8 mouse cellular contexts compared by ENCODE assay signal in genomic region chr9:55148854-55149498, GRCm38 (mm10). TPM values are rescaled to one million over a fixed set of nuclear protein-coding genes. Genes with fewer than 3 reads are reported as not detected.
A peak's percentile ranks its signal among the peaks of the same experiment; 100 is the strongest.
DNase-seq lines count a peak whose midpoint lies in the region; ATAC-seq and TF ChIP-seq lines count a peak whose summit lies in the region.

Ube2q2 (plus strand) TSS chr9:55148854.

- H3K27ac ChIP-seq in bone marrow macrophage, adult 2 months (ENCODE audit: insufficient read depth, low read depth, low read length): peak within 1 kb of the TSS; percentile 55
- H3K27ac ChIP-seq in embryonic fibroblast, embryonic 13.5 days (ENCODE audit: insufficient read depth, low read length): 0 out of 2 replicates have a peak within 1 kb of the TSS, but pooled peaks have one; percentile 36
- peak within 1 kb of the TSS; percentile 94 for H3K27ac ChIP-seq in heart, embryonic 10.5 days

- under 1% methylated on average over 78 of the region's 81 CpGs for WGBS in heart, embryonic 10.5 days
- 2% methylated on average over 75 of the region's 81 CpGs for WGBS in lung, adult 2 months

- H3K27me3 ChIP-seq in heart, embryonic 10.5 days (ENCODE audit: insufficient read depth, poor library complexity, severe bottlenecking): no peaks in the 10 kb centered on the region

- peak within 1 kb of the TSS; percentile 99 for H3K4me3 ChIP-seq in bone marrow macrophage, adult 2 months (ENCODE audit: insufficient read depth, low read length)
- H3K4me3 ChIP-seq in embryonic fibroblast, embryonic 13.5 days (ENCODE audit: insufficient read depth, low read length): peak within 1 kb of the TSS; percentile 68
- peak within 1 kb of the TSS; percentile 89 for H3K4me3 ChIP-seq in heart, embryonic 10.5 days
- H3K4me3 ChIP-seq in lung, adult 2 months (replicated peaks; ENCODE audit: extremely low read depth, low read depth, low read length): peak within 1 kb of the TSS; percentile 73

- no peak for TF ChIP-seq CTCF in bone marrow macrophage, adult 2 months (IDR thresholded peaks at IDR 0.05; ENCODE audit: low read depth, low read length)
- no peak for TF ChIP-seq CTCF in embryonic fibroblast, embryonic 13.5 days (IDR thresholded peaks at IDR 0.05; ENCODE audit: borderline replicate concordance, insufficient read depth, low read length)
- no peak for TF ChIP-seq CTCF in lung, adult 2 months (IDR thresholded peaks at IDR 0.05; ENCODE audit: insufficient read depth, low read length)

- DNase-seq in heart, embryonic 10.5 days (ENCODE audit: low spot score): peak; percentile 88
- peak; percentile 81 to 88 for DNase-seq in kidney, postnatal 4 days
- no peak for DNase-seq in lung, adult 2 months
- DNase-seq in thymus, postnatal 0 days (ENCODE audit: low spot score): peak; percentile 80

- peak; percentile 71 for ATAC-seq in CD4-positive, CD25-positive, alpha-beta regulatory T cell, adult 4 months
- no peak; the same call in 1 of the 2 replicates for ATAC-seq in neutrophil, adult 5-6 weeks (ENCODE audit: extremely low read depth, insufficient number of reproducible peaks, low FRiP score, poor library complexity, severe bottlenecking)

- peaks cover 3% of the 10 kb centered on the region; the same call in 1 of the 2 replicates for H3K36me3 ChIP-seq in heart, embryonic 10.5 days

- peaks cover 21% of the 10 kb centered on the region for H3K4me1 ChIP-seq in bone marrow macrophage, adult 2 months (ENCODE audit: control insufficient read depth, insufficient read depth, low read length)
- no peaks in the 10 kb centered on the region; the same call in none of the 2 replicates for H3K4me1 ChIP-seq in embryonic fibroblast, embryonic 13.5 days (ENCODE audit: control insufficient read depth, insufficient read depth, low read length)
- peaks cover 22% of the 10 kb centered on the region for H3K4me1 ChIP-seq in heart, embryonic 10.5 days
- H3K4me1 ChIP-seq in lung, adult 2 months (ENCODE audit: control insufficient read depth, insufficient read depth, low read length): peaks cover 9% of the 10 kb centered on the region

- H3K9me3 ChIP-seq in heart, embryonic 10.5 days: no peaks in the 10 kb centered on the region

- no peak for TF ChIP-seq POLR2A in bone marrow macrophage, adult 2 months (IDR thresholded peaks at IDR 0.05; ENCODE audit: borderline replicate concordance, low read depth, low read length)
- TF ChIP-seq POLR2A in embryonic fibroblast, embryonic 13.5 days (IDR thresholded peaks at IDR 0.05; ENCODE audit: low read depth, low read length): peak; percentile 69
- 0 out of 2 replicates have a peak, but pooled peaks have one; percentile 5 for TF ChIP-seq POLR2A in lung, adult 2 months (IDR thresholded peaks at IDR 0.05; ENCODE audit: borderline replicate concordance, extremely low read depth, low read depth, low read length)

RNA-seq across cellular contexts. Expression of gene Ube2q2, which starts in this region (rescaled TPM):
- polyA plus RNA-seq in CD4-positive, CD25-positive, alpha-beta regulatory T cell, adult 4 months (2017; shearing (Covaris generic)): 10 to 100 TPM in 1 of 2 experiments, 1 to 10 TPM in 1; 9.5 to 15.1 TPM
- polyA plus RNA-seq in bone marrow macrophage, adult 2 months (2012; ENCODE audit: insufficient read depth, insufficient read length, missing spikeins): 54.6 and 56.9 TPM in 2 replicates
- polyA plus RNA-seq in embryonic fibroblast, embryonic 13.5 days (2011; ENCODE audit: insufficient read length, low read depth, missing spikeins): 33.4 and 40.7 TPM in 2 replicates
- polyA plus RNA-seq in heart, embryonic 10.5 days (2016; fragmentation: Nextera tagmentation; extraction: Ambion mirVana): 31.3 and 32.3 TPM in 2 replicates
- polyA plus RNA-seq in lung, adult 2 months (2012; rRNA removed): 9.9 and 11.7 TPM in 2 replicates
- total RNA-seq in neutrophil, adult 5-6 weeks (2017): 32.9 and 37.0 TPM in 2 replicates
- 23.9 and 24.0 TPM in 2 replicates for polyA plus RNA-seq in thymus, postnatal 0 days (2015; fragmentation: Nextera tagmentation; extraction: Ambion mirVana)

Comparison
In these comparisons a context has a peak if more than half of its experiments do, and no peak if none do; other contexts are left out.
1. H3K27ac ChIP-seq: peak in every context shown above with its lines; median percentile 94 in heart, embryonic 10.5 days; 55 in bone marrow macrophage, adult 2 months; 36 in embryonic fibroblast, embryonic 13.5 days.